Mouse (Mus musculus): ENCODE data around the gene Tmem158.

Gene Tmem158

GRCm38 (mm10) chr9:123243988-123244387, 16.6 kb downstream of the Tmem158 start:
- DNase-seq: no peak

- DNase-seq: no peak
Measured at GRCm38 (mm10) chr9:123241191-123241590, 19.4 kb downstream of the Tmem158 start.

- no peak for DNase-seq
Measured at GRCm38 (mm10) chr9:123240751-123241150, 19.8 kb downstream of the Tmem158 start.

- no peak for DNase-seq
Measured at GRCm38 (mm10) chr9:123240271-123240670, 20.3 kb downstream of the Tmem158 start.

GRCm38 (mm10) chr9:123239651-123240050, 20.9 kb downstream of the Tmem158 start:
- DNase-seq: no peak

GRCm38 (mm10) chr9:123238256-123239045, 22.1 kb downstream of the Tmem158 start:
- DNase-seq: no peak

GRCm38 (mm10) chr9:123237739-123238138, 22.8 kb downstream of the Tmem158 start:
- peak; percentile 28 to 42 for DNase-seq

GRCm38 (mm10) chr9:123235621-123236020, 24.9 kb downstream of the Tmem158 start:
- no peak for DNase-seq

GRCm38 (mm10) chr9:123229826-123230225, 30.7 kb downstream of the Tmem158 start:
- no peak for DNase-seq

GRCm38 (mm10) chr9:123228671-123229070, 31.9 kb downstream of the Tmem158 start:
- DNase-seq: no peak

GRCm38 (mm10) chr9:123227106-123227750, 33.3 kb downstream of the Tmem158 start:
- no peak for DNase-seq

GRCm38 (mm10) chr9:123224863-123225431, 35.6 kb downstream of the Tmem158 start:
- DNase-seq: no peak

- DNase-seq: no peak
Measured at GRCm38 (mm10) chr9:123219826-123220225, 40.7 kb downstream of the Tmem158 start.

- peak; percentile 85 to 89 for DNase-seq
Measured at GRCm38 (mm10) chr9:123215621-123216440, 44.7 kb downstream of the Tmem158 start, which contains the start of gene Cdcp1. Cdcp1 (minus strand) TSS chr9:123216038.

- peak; percentile 67 to 73 for DNase-seq
Measured at GRCm38 (mm10) chr9:123213371-123213770, 47.2 kb downstream of the Tmem158 start.
